Mouse (Mus musculus) natural killer cell, adult 2 months (primary cell): Measurements from ENCODE around the gene Tmub1.

ENCODE experiments used
- DNase-seq, 2 experiments: peaks; one replicate each; pipeline ENCODE4 v3.0.0; 2022; ENCODE audit warnings: low spot score in 2 of 2

The Tmub1 gene

GRCm38 (mm10) chr5:24447624-24448298 lies at the start of gene Tmub1:
TSS of gene Tmub1 (minus strand) at chr5:24447854.
- DNase-seq, result peak; percentile 77 to 84

- no peak for DNase-seq
These were observed 49.1 kb upstream of the Tmub1 start for GRCm38 (mm10) chr5:24496756-24497155.

DNA sequence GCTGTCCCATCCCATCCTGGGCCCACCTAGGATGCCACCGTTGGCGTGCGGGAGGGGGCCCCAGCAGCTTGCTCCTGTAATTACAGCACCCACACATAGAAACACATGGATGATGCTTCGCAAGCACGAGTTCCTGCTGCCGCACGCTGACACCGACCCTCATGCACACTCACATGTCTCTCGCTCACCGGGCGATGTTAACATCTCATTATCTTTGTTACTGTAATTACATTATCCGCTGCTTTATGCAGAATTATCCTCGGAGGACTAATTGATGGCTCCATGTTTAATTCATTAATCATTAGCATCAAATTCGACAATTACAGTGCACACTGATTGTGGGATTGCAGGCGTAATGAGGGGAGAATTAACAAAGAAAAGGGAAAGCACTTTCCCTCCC lies 47.4 kb upstream of the Tmub1 start:
- no peak for DNase-seq

- no peak for DNase-seq
These were observed 45.1 kb upstream of the Tmub1 start for GRCm38 (mm10) chr5:24492546-24493285.

DNA sequence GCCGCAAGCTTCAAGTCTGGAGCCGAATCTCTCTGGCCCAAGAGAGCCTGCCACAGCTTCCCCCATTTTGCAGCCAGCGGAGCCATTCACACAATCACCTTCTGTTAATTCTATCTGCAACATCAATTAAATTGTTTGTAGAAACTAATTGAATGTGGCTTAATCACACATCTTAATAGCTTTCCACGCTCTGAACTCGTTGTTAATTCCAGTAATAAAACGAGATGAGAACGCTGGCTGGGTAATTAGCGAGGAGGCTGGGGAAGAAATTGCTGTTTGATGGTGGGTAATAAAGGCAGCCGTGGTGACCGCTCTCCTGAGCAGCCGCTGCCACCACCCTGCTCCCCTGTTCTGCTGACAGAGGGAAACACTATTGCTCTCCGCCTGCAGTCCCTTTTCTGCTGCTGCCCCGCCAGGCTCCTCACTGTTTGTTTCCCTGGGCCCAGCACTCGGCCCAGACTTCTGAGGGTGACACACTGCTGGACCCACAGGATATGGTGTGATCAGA lies 42.8 kb upstream of the Tmub1 start:
- DNase-seq, result no peak

DNA sequence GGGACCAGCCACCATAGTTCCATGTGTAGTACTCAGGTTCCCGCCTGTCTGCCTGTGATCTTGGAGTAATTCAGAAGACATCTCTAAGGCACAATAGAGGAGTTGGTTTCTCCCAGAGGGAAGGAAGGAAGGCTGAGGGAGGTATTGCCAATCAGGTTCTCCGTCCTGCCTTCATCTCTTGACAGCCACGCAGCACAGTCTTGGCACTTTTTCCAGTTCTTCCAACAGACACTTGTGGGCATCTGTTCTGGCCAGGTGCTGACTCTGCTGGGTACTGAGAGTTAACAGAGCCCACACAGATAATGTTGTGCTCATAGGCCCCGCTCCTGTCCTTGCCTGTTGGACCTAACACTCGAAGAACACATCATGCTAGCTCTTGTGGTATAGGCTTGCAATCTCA lies 39.1 kb upstream of the Tmub1 start:
- DNase-seq, result no peak

DNA sequence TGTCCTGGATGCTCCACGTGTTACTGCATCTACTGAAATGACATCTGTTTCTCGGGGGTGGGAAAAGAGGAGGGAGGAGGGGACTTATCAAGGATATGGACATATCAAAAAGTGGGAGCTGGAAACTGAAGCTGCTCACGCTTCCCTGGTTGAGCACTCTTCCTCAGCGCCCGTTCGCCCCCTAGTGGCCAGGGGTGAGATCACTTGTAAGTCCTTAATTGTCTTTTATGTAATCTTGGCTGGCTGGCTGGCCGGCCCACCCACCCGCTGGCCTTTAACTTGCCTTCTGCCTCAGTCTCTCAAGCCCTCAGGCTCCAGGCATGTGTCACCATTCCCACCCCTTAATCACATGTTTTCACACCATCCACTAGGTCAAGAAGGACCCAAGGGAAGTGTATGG lies 38.4 kb upstream of the Tmub1 start:
- DNase-seq, result peak; percentile 41 to 64

GRCm38 (mm10) chr5:24484963-24485362 lies 37.3 kb upstream of the Tmub1 start:
- no peak for DNase-seq

GRCm38 (mm10) chr5:24483326-24483725 lies 35.7 kb upstream of the Tmub1 start:
- DNase-seq, result peak; percentile 13 to 29

DNA sequence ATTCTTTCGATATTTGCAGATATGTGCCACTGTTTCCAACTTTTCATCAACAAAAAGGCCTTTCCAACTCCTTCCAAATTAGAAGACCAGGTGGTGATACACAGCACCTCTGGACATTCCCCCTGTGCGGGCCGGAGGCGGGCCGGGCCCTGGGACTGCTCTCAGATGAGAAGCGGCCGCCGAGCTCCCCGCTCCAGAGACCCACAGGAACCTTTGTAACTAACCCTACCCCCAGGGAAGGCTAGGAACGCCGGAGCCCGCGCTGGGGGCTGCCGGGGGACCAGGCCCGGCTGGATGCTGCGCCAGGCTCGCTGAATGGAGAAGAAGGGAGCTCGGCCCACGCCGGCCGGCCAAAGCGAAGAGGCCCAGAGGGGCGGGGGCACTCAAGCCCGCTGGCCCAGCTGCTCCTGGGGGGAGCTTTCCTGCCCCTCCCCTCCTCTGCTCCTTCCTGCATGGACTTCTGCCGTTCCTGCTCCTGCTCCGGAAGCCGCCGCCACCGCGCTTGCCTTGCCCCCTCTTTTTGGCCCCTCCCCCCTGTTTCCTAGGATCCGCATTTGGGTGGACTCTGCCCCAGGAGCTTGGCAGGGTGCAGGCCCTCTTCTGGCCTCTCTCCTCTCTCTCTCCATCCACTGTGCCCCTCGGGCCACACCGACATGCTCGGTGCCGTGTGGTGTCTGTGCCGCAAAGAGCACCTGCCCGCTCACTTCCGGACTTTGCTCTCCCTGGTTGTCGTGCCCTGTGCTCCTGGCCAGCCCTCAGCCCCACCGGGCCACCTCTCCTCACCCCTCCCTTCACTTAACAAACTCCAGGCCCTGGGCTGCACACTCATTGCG lies 34.8 kb upstream of the Tmub1 start:
- DNase-seq, result no peak

DNA sequence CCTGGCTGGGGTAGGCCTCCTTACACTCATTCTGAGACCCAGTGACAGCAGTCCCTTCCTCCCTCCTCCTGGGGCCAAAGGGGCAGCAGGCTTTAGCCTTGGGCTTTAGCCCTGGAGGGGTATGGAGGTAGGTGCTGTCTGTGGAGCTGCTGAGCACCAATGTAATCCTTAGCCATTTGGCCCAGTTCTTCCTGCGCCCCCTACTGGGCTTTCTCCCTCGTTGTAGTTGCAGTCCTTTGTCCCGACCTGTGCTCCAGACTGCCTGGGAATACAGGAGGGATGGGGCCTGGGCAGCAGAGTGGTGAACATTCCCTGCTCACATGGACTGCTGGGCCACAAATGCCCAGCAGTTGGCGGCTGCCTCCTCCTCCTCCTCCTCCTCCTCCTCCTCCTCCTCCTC lies 34.0 kb upstream of the Tmub1 start:
- no peak for DNase-seq

DNA sequence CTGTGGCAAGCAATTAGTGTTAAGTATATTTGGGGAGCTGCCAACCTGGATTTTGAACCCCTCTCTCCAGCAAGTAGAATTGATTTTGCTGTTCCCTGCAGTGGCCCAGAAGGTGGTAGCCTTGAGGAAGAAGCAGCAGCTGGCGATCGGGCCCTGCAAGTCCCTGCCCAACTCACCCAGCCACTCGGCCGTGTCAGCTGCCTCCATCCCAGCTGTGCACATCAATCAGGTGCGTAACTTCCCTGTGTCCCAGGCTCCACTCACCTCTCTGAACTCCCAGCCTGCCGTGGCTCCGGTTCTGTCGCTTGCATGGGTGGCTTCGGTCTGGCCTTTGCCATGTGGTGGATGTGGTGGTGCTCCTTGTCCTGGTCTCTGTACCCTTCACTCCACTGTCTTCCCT lies 30.3 kb upstream of the Tmub1 start:
- no peak for DNase-seq

DNA sequence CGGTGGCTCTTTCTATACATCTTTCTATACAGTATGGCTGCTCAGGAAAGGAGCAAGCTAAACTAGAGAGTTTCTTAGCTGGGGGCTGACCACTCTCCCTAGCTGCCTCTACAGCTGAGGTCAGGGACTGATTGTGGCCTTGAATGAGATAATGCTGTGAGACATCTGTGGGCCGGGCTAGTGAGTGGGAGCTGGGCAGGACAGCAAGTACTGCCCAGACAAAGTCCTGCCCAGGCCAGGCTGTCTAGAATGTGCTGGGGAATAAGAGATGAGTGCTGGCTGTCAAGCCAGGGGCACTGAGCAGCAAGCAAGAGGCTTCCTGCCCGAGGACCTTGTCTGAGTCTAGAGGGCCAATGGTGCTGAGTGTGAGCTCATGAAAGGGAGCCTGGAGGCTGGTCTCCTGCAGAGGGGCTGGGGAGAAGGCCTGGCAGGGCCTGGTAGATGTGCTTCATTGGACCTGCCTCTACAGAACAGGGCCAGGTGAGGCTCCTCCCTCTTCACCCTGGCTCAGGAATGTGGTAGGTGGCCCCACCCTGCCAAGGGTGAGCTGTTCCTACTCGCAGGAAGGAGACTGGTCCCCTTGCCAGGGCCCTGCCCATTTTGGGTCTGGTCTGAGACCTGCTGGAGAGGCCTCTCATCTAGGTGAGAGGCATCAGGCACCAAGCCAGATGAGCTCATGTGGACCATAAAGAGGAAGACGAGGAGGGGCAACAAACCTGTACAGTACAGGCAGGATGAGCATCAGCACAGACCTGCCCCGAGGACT lies 28.0 kb upstream of the Tmub1 start:
- DNase-seq, result no peak

DNA sequence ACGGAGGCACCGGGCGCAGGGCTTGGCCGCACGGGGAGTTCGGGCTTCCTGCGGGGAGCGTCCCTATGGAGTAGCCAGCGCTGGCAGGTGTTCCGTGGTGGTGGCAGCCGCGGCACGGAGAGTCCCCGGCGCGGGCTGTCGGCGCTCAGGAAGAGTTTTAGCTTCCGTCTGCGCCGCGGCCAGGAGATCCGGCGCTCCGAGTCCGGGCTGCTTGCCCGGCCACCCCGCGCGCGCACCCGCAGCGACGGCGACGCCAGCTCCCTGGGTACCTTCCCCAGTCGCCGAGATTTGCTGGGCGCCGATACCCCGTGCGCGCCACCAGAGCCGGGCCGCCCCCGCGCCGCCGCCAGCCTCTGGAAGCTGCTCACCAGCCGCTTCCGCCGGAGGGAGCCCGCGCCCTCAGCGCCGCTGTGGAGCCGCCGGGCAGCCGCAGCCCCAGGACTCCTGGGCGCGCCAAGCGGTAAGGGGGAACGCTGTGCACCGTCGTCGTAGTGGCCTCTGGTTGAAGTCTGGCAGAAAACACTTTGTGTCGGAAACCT lies 27.1 kb upstream of the Tmub1 start:
- no peak for DNase-seq

- no peak for DNase-seq
These were observed 26.5 kb upstream of the Tmub1 start for GRCm38 (mm10) chr5:24474025-24474722.

GRCm38 (mm10) chr5:24472884-24473619 lies 25.4 kb upstream of the Tmub1 start:
- DNase-seq, result no peak

- peak; percentile 52 to 73 for DNase-seq
These were observed 22.9 kb upstream of the Tmub1 start for GRCm38 (mm10) chr5:24470600-24470999.

DNA sequence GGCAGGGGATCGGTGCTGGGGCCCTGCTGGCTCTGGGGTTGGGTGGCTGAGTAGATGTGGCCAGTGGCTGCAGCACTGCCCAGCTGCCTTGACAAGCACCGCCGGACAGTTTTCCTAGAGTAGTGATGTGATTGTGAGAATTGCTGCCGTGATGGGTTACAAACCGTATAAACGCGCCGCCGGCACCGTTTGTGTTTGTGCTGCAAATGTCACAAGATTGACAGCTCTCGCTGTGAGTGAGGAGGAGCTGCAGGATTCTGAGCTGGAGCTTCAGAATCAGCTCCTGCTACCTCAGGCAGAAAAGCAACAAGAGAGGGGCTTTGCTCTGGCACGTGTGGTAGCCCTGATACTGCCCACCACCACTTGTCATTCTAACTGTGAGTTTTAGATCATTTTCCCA lies 19.1 kb upstream of the Tmub1 start:
- no peak for DNase-seq

DNA sequence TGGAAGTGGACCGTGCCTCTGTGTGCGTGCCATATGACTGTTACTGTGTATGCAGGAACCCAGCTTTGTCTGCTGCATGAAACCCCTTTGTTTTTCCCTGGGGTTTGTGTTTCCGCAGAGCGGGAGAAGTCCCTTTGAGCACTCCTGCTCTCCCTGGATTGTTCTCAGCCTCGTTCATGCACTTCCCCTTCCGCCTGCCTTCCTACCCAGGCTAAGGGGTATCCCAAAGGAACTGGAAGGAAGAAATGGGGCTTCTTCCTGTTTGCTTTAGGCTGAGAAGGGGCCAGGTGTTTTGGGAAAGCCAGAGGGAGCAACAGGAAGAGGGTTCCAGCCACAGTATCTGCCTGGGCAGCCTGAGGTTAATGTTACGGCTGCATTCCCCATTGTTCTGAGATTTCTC lies 8.0 kb upstream of the Tmub1 start:
- DNase-seq, result no peak

DNA sequence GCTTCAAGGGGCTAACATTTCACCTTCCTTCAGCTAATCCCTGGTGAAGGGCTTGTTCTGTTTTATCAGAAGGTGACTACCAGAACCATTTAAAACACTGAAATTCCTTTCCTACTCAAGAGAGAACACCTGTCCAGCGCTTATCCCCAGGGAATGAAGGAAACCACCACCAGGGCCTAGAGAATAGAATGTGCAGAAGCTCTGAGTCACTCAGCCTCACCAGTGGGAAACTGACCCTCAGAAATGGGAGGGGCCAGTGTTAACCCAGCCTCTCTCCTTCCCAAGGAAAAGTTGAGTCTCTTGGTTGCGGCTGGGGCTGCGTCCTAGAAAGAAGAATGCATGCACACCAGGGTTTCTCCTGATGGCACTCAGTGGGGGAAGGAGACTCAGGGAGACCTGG lies 7.4 kb upstream of the Tmub1 start:
- DNase-seq, result no peak
